Mouse (Mus musculus): ENCODE data around the gene Tchhl1. TPM values are rescaled to one million over a fixed set of nuclear protein-coding genes. Genes with fewer than 3 reads are reported as not detected.

Gene Tchhl1
- total RNA-seq, 1 experiment from 2014 or later, result 0.15 TPM

- no peak for DNase-seq
Observed at GRCm38 (mm10) chr3:93504536-93505189, 36.1 kb downstream of the Tchhl1 start.

- peak; percentile 49 for DNase-seq
Observed at GRCm38 (mm10) chr3:93505960-93506863, 37.7 kb downstream of the Tchhl1 start.

- no peak for DNase-seq
Observed at GRCm38 (mm10) chr3:93506881-93507325, 38.3 kb downstream of the Tchhl1 start.

GRCm38 (mm10) chr3:93509301-93509700, 40.7 kb downstream of the Tchhl1 start:
- peak; percentile 11 for DNase-seq

- no peak for DNase-seq
Observed at GRCm38 (mm10) chr3:93511036-93511435, 42.5 kb downstream of the Tchhl1 start.

GRCm38 (mm10) chr3:93511801-93512200, 43.2 kb downstream of the Tchhl1 start:
- peak; percentile 19 for DNase-seq

GRCm38 (mm10) chr3:93512386-93513101, 44.0 kb downstream of the Tchhl1 start:
- peak; percentile 14 for DNase-seq

GRCm38 (mm10) chr3:93514628-93515027, 46.1 kb downstream of the Tchhl1 start:
- DNase-seq, result no peak

- DNase-seq, result no peak
Observed at GRCm38 (mm10) chr3:93517343-93517742, 48.8 kb downstream of the Tchhl1 start.

GRCm38 (mm10) chr3:93519856-93520329, 51.3 kb downstream of the Tchhl1 start:
- DNase-seq, result no peak

- peak; percentile 74 for DNase-seq
Observed at GRCm38 (mm10) chr3:93520330-93521193, 52.0 kb downstream of the Tchhl1 start, which contains the start of gene S100a11. Gene S100a11, plus strand, starts transcription at chr3:93520488.

Small RNA genes lying within 50 kb of the gene (microRNA-seq; reads per million reads assigned to microRNA genes)
- gene Gm22752, result 0 reads per million in 2 experiments

Other genes starting within 250 kb of the Tchhl1 start
- gene Flg, start 195.2 kb upstream of the Tchhl1 start, total RNA-seq (2021), result not detected in 2 replicates
- gene Hrnr, start 149.0 kb upstream of the Tchhl1 start, total RNA-seq (2021), result not detected in 2 replicates
- not detected in 2 replicates for gene Rptn, start 75.1 kb upstream of the Tchhl1 start, total RNA-seq (2021)
- gene Tchh, start 26.4 kb upstream of the Tchhl1 start, total RNA-seq (2021), result 0.34 and 0.37 TPM in 2 replicates
- gene S100a11, start 51.7 kb downstream of the Tchhl1 start, total RNA-seq (2021), result 217 and 219 TPM in 2 replicates
- 166 and 194 TPM in 2 replicates for gene S100a10, start 86.3 kb downstream of the Tchhl1 start, total RNA-seq (2021)
- 0.56 and 1.4 TPM in 2 replicates for gene Tdpoz2, start 183.9 kb downstream of the Tchhl1 start, total RNA-seq (2021)
- gene Tdpoz1, start 207.6 kb downstream of the Tchhl1 start, total RNA-seq (2021), result not detected in 2 replicates
- gene Gm37596, start 224.3 kb downstream of the Tchhl1 start, total RNA-seq (2021), result not detected in 2 replicates